Mouse (Mus musculus) heart, adult 11 months (tissue): ENCODE measurements at regions not wholly inside any gene's neighbourhood (a gene's known extent, or its start where the extent isn't known, plus 50 kb on each side); places are given as distances from the start of the nearest gene placed in this dataset.
"Not testable (repeated sequence)": the region's sequence is repeated elsewhere in the genome, so short reads cannot be mapped to it uniquely, and the experiment has no call there.

Source experiments
- DNase-seq: peaks from one replicate; pipeline ENCODE4 v3.0.0; 2022

- peak; percentile 76 for DNase-seq
Measured at GRCm38 (mm10) chr9:4234796-4235195, 74.5 kb downstream of the Aasdhppt start.

GRCm38 (mm10) chr9:4214571-4214970 is 94.7 kb downstream of the Aasdhppt start:
- not testable (repeated sequence) for DNase-seq

- no peak for DNase-seq
Measured at GRCm38 (mm10) chr9:4209987-4210476, 99.2 kb downstream of the Aasdhppt start.

- DNase-seq = not testable (repeated sequence)
Measured at GRCm38 (mm10) chr9:4192737-4193136, 116.5 kb downstream of the Aasdhppt start.

GRCm38 (mm10) chr9:4156011-4156410 is 153.3 kb downstream of the Aasdhppt start:
- DNase-seq = not testable (repeated sequence)

GRCm38 (mm10) chr9:4138829-4139228 is 170.4 kb downstream of the Aasdhppt start:
- DNase-seq = not testable (repeated sequence)

- peak; percentile 61 for DNase-seq
Measured at GRCm38 (mm10) chr9:4092518-4092917, 216.8 kb downstream of the Aasdhppt start.

- not testable (repeated sequence) for DNase-seq
Measured at GRCm38 (mm10) chr9:4082668-4083067, 226.6 kb downstream of the Aasdhppt start.

GRCm38 (mm10) chr9:4061037-4061436 is 248.2 kb downstream of the Aasdhppt start:
- DNase-seq = no peak

GRCm38 (mm10) chr9:4048749-4049148 is 260.5 kb downstream of the Aasdhppt start:
- DNase-seq = no peak

GRCm38 (mm10) chr9:4047654-4048053 is 261.6 kb downstream of the Aasdhppt start:
- DNase-seq = not testable (repeated sequence)

GRCm38 (mm10) chr9:4040871-4041665 is 268.2 kb downstream of the Aasdhppt start:
- no peak for DNase-seq

GRCm38 (mm10) chr9:4027181-4027580 is 282.1 kb downstream of the Aasdhppt start:
- DNase-seq = not testable (repeated sequence)

GRCm38 (mm10) chr9:4020093-4020492 is 289.2 kb downstream of the Aasdhppt start:
- no peak for DNase-seq

- no peak for DNase-seq
Measured at GRCm38 (mm10) chr9:3996686-3997085, 312.6 kb downstream of the Aasdhppt start.

- not testable (repeated sequence) for DNase-seq
Measured at GRCm38 (mm10) chr9:3988383-3988782, 320.9 kb downstream of the Aasdhppt start.

- DNase-seq = not testable (repeated sequence)
Measured at GRCm38 (mm10) chr9:3987971-3988370, 321.3 kb downstream of the Aasdhppt start.
